Mouse (Mus musculus): ENCODE results near the gene Mafk.
"Not testable (repeated sequence)": the region's sequence is repeated elsewhere in the genome, so short reads cannot be mapped to it uniquely, and the experiment has no call there.

Gene Mafk

DNA sequence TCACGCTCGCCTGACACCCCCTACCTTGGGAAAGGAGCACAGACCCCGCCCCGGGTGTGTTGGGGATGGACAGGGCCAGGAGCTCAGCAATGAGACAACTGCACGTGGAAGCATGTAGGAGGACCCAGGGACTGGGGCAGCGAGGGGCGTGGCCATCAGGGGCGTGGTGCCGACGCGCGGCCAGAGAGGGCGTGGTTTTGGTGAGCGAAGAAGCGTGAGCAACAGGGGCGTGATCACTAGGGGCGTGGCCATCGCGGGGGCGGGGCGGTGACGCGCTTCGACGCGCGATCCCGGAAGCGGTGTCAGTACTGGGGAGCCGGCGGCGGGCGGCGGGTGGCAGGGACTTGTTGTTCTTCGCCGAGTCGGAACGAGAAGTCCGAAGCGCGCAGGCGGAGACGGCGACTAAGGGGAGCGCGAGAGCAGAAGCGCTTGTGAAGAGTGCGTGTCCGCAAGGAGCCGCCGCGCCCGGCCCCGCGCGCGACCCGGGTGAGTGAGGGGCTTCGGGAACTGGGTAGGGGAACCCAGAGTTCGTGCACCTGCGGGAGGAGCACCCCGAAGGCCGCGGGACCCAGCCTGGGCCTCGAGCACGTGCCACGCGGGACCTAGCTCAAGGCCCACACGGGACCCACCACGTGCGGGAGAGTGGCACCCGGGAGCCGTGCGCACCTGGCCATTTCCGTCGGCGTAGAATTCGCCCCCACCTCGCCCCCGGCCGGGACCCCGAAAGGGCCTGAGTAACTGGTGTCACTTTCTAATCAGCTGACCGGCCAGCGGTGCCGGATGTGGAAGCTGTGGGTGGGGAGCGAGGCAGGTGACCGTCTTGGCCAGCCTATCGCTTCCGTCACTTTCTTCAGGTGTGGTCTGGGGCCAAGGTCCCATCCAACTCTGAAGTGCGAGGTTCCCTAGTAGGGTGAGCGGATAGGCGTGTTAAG is at the start of gene Mafk:
Gene Mafk (plus strand): TSS at position 287 of the 932 bp plus-strand sequence.
- DNase-seq: peak; percentile 94

DNA sequence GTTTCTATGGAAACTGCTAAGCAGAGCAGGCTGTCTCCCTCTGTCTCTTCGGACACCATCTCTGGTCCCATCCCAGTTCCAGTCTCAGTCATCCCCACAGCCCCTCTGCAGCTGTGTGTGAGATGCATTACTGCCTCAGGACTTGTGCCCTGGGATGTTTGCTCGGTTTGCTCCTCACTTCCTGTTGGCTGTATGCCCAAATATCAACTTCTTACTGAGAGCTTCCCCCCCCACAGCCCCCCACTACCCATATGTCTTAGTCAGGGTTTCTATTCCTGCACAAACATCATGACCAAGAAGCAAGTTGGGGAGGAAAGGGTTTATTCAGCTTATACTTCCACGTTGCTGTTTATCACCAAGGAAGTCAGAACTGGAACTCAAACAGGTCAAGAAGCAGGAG is 48.7 kb upstream of the Mafk start:
- DNase-seq: not testable (repeated sequence)

DNA sequence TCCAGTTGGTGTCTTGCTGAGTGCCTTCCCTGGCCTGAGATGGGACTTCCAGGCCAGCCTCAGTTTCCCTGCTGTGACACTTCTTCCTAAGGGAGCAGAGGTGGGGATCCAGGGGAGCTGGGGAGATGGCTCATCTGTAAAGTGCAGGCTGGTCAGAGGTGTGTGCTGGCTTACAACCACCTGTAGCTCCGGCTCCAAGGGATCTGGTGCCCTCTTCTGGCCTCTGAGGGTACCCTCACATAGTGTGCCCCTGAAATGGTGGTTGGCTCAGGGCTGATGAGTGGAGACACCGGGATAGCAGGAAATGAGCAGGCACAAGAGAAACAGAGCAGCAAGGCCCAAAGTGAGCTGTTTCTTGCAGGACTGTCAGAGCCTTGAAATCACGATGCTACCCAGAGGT is 45.5 kb upstream of the Mafk start:
- peak; percentile 66 for DNase-seq

DNA sequence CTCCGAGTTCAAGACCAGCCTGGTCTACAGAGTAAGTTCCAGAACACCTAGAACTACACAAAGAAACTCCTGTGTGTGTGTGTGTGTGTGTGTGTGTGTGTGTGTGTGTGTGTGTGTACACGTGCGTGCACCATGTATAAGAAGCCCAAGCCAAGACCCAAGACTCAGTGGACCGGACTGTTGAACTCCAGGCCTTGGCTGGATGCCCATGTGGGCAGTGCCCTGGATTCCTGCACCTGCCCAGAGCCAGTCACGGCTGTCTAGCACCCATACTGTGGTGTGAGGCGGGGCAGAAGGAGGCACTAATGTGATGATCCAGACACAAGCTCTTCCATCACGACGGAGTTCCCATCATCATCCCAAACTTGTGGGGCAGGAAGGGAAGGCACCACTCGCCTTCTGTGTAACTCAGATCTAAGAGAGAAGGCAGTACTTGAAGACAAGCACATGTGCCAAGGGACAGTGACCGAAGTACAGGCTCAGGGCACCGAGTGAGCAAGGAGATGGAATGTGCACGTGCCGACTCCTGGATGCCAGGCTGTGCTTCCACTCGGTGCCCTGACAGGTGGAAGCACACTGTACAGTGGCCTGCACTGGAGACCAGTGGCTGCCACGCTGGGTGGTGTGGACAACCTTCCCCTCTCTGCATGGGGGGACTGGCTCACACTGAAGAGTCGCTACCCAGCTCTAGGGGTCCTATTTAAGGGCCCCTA is 41.7 kb upstream of the Mafk start:
- DNase-seq: peak; percentile 27

DNA sequence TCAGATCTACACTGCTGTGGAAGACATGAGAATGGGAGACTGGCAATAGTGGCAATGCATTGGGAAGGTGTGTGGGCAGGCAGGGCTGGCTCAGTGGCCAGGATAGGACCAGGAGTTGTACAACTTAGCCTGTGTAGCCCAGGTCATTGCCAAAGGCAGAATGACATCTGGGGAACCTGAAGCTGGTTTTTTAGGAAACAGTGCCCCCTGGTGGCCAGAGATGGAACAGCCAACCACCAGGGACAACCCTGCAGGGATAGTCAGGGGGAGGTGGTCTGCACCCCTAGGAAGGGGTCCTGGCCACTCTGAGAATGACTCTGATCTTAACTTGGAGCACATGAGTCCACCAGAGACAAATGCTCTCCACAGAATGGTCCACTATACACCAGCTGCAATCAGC is 40.8 kb upstream of the Mafk start:
- peak; percentile 73 for DNase-seq

DNA sequence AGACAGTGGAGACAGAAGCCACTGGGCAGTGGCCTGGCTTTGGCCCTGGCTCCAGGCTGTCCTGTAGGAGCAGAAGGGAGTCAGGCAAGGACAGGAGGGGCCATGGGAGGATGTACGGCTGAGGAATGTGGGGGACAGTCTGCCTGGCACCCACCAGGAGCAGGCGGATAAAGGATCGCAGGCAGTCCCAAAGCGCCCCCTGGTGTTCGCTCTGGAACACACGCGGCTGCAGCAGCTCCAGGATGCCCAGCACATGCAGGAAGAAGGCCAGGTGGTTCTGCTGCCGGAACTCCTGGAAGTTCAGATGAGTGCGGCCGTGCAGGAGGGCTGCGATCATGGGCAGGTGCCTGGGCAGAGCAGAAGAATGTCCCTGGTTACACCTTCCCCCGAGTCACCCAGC is 36.6 kb upstream of the Mafk start:
- DNase-seq: peak; percentile 66

DNA sequence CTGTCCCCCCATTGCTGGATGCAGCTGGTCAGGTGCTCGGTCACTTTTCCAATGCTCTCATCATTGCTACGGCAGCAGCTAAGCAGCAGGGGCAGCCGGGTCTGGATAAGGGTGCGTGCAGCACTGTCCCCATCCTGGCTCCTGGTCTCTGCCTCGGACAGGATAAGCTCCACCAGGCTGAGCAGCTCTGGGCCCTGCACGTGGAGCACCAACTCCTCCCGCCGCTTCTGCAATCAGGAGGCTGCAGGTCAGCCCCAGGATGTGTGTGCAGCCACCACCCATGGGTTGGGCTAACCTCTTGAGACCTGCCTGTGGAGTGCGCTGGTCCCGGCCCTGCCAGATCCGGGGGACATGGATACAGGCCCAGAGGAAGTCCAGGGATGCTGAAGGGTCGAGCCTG is 35.2 kb upstream of the Mafk start:
- no peak for DNase-seq

DNA sequence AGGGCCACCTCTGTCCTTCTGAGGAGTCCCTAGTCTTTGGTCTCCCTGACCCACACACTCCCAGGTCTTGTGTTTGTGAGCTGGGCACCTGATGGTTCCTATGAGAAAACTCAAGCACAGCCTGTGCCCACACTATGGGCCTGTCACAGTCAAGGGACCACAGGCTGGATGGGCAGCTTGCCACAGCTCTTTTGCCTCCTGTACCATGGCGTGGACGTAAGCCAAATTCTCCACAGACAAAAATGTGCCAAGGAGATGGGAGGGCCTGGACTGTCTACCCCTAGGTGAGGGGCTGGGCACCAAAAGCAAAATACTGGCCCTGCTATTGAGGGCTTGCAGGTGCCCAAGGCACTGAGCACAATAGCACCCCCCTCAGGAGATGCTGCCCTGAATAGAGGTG is 34.7 kb upstream of the Mafk start:
- no peak for DNase-seq

DNA sequence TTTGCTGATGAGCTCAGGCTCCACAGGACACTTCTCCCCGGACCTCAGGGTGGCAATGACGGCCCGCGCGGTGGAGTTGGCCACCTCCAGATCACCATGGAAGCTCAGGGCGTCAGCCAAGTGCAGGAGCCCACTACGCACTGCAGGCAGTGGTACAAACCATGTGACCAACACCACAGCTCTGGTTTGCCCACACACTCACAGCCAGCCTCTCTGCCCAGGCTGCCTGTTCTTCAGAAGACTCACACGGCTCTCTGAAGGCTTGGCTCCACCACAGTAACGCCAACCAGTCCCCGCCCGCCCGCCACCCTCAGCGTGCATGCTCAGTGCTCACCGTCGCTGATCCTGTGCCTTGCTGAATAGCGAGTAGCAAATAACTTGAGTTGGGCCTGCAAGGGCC is 33.2 kb upstream of the Mafk start:
- DNase-seq: no peak

DNA sequence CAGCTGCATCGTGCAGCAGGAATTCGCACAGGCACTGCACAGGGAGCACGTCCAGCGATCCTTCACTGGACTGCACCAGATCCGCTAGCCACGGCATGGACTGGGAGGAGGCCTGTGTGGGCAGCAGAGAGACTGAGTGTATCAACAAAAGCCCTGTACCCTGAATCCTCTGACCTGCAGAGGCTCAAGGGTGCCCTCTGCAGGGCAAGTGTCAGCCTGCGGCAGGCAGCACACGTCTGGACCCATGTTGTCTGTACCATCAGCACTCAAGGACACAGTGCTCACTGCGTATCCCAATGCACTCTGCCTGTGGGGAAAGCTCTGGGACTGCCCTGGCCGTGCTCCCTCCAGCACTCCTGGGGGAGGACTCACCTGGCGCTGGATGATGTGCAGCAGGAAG is 27.0 kb upstream of the Mafk start:
- DNase-seq: peak; percentile 43

DNA sequence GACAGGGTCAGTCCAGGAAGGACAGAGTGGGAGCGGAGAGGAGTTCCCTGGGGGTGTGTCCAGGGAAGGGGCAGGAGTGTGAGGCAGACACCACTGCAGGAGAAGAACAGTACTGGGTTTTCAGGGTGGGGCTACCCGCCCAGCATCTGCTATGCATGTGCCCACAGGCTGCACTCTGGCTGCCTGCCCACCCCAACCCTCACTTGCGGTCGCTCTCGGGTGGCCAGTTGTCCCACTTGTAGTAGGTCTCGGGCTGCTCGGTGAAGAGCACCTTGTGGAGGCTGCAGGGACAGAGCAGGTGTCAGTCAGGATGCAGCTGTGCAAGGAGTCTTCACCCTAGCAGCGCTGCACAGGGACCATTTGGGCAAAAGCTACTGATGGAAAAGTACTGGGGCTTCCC is 23.1 kb upstream of the Mafk start:
- no peak for DNase-seq

DNA sequence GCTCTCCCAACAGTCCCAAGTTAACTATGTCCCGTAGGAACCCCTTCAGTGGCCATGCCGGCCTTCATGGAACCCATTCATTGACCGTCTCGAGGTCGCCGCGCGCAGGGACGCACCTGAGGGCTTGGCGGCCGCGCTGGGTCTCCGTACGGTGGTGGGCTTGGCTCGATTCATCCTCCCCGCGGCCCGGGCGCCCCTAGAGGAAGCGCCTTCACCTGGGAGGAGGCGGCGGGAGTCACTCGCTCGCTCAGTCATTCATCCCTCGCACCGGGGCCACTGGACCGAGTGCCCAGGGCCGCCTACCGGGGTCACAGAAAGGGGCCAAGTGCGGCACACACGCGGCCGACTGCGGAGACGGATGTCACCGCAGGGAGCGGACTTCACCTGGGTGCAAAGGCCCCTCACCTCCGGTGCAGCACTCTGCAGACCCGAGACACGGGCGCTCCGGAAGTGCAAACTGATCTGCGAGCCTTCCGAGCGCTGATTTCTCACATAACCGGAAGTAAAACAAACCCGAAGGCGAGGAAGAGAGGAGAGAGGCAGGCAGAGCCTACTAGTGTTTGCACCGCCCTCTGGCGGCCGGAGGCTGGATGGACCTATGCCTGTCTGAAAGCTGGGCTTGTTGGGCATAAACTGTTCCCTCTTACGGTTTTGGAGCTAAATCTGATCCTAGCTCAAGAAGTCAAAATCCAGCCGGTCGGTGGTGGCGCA is 15.9 kb upstream of the Mafk start, which contains the start of gene Ints1:
Gene Ints1 (minus strand): TSS at position 459 of the 711 bp plus-strand sequence.
- DNase-seq: peak; percentile 97

DNA sequence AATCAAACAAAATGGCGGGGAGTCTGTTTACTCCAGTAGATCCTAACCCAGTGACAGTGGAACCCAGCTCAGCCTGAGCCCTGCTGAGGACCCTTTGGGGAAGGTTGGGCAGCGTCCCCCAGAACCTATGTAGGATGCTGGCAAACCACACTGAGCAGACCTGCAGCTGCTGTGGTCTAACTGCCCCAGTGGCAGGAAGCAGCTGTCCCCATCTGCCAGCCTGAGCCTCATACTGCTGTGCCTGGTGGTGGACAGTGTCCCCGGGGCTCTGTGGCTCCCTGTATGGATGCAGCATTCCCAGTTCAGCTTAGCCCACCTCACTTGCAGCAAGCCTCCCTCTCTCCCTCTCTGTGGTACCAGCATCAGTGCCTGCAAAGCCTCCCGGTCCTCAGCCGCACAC is 14.3 kb upstream of the Mafk start:
- no peak for DNase-seq

DNA sequence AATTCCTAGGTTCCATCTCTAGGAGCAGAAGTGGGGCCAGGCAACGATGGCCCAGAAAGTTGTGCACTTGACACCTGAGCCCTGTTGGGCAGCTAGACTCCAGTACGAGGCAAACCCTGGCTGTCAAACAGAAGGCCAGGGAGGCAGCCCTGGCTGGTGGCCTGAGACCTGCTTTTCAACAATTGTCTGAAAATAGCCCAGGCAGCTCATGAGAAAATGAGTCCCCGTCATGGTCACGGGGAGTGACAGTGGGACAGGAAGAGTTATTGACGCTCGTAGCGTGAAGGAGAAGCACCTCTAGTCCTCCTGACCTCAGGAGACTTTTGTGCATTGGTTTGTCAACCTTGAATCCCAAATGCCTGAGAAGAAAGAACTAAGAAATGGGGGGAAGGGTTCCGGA is 9.9 kb upstream of the Mafk start:
- DNase-seq: no peak

DNA sequence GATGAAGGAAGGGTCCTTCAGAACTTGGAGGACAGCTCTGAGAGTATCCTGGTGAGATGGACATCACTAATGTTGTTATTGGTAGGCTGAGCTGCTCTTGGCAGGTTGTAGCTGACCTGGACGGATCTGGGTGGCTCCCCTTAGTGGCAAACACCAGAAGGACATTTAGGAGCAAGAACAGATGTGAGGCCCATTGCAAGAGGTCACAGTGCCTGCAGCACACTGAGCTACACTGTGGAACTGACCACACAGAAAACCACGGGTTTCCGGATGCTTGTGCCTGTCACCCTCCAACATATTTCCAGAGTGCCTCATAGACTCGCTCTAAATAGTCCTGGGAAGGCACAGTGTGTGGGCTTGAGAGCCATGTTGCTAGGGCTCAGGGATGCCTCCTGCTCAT is 1.8 kb upstream of the Mafk start:
- DNase-seq: no peak

DNA sequence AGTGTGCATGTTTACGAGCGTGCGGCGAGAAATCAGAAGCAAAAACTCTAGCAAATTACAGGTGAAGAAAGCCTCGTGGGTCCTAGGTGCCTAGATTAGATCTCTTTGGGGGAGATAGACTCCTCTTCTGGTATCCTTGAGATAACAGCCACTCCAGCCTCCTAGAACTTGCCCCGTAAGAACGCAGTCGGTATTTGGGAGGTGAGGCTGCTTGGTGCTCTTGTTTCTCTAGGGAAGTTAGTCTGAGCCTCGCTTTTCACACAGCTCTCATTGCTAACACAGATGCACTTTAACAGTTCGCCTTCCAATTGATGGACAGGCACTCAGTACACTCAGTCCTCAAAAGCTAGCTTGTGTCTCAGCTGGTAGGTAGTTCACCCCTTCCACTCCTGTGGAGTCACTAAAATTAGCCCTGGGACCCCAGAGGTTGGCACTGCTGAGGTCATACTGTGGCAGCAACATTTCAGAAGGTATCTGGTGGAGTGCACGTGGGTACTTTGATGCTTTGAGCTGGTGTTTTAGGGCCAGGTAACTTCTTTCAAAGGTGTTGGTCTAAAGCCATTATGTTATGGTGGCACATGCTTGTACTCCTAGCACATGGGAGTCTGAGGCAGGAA is 954 bp downstream of the Mafk start:
- no peak for DNase-seq

DNA sequence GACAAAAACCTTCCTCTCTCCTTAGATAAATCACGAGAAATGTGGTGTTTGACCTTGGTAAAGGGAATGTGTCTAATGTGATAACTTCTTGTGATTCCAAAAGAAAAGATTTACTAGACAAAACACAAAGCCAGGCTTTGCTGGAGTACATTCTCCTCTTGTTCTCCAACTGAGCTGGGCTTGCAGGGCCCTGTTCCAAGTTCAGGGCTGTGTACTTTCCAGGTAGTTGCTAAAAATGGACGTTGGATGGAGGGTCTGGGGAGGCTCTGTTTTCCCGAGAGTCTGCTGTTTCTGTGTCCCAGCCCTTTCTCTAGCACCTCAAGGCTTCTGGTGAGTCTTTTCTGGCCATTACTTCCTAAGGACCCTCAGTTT is 1.6 kb downstream of the Mafk start:
- no peak for DNase-seq

DNA sequence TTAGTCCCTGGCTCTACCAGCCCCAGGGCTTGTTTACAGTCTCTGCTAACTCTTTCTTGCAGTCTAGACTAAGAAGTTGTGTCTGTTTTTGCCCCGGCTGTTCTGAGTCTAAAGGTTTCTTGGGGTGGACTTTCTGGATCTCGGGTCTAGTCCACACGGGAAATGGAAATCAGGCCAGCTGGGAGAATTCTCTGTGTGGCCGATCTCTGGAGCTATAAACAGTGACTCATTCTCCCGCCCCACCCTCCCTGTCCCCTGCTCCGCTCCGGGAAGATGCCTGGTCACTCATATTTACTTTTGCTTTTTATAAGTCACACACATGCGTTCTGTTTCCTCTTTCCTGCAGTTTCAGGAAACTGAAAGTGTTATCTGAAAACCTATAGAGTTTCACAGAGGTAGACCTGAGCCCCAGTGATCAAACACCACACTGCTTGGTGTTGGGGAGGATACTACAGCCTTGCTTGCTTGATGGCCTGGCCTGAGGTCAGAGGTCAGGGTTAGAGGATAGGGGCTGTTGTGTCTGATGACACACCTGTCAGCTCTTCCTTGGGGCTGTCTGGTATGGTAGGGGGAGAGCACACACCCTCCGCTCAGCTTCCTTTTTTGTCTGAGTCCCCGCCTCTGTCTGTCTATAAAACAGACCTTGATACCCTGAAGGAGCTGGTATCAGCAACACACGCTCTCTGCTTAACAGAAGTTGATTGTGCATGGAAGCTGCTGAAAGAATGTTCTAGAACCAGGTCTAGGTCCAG is 2.2 kb downstream of the Mafk start:
- no peak for DNase-seq

DNA sequence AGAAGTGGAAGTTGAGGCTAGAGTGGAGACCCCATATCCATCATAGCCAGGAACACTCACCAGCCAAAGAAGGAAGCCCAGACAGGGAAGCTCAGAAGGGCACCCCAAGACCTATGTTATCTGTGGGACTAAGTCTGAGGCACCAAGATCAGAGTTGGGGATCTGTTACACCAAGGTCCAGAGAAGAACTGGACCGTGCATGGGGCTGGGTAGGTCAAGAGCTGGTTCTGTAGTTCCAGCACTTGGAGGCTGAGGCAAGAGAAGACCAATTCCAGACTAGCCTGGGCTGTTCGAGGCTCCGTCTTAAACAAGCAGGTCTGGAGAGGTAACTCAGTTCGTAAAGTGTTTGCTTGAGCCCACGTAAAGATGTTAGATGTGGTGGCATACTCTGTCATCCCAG is 2.8 kb downstream of the Mafk start:
- DNase-seq: no peak

DNA sequence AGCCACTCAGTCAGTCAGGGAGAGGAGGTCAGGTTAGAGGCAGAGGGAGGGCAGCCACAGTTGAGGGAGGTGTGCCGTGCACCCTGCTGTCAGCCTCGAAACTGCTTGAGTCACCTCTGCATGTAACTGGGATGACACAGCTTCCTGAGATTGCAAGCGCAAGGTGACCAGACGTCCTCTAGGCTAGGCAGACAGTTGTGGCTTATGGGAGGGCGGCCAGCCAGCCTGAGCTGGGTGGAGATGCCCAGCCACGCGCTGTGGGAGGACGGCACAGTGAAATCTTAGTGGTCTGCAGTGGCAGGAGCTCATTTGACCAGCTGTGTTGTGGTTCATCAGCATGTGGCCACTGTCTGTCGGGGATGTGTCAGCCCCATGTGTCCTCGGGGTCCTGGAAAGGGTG is 3.6 kb downstream of the Mafk start:
- DNase-seq: no peak

DNA sequence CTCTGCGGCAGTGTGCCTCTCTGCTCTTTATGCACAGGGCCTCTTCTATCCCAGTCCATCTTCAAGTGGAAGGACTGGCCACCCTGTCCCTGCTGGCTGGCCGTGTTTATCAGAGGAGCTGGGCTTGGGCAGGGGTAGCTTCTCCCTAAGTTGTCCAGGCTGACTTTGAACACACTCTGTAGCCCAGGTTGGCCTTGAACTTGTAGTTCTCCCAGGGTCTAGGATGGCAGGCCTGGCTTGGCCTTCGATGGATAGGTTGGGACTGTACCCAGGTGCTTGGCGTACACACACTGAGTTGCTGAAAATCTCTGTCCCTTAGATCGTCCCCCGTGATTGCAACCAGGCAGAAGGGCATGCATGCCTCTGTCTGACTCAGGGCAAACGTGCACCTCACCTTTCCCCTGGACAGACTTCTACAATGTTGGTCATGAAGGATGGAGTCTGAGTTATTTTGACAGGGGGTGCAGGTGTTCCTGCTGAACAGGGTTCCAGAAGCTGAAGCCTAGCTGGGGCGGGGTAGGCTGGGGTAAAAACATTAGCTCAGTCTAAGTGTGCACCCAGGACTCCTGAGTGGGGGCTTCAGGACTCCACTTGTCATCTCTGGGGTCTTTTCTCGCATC is 4.8 kb downstream of the Mafk start:
- DNase-seq: no peak

DNA sequence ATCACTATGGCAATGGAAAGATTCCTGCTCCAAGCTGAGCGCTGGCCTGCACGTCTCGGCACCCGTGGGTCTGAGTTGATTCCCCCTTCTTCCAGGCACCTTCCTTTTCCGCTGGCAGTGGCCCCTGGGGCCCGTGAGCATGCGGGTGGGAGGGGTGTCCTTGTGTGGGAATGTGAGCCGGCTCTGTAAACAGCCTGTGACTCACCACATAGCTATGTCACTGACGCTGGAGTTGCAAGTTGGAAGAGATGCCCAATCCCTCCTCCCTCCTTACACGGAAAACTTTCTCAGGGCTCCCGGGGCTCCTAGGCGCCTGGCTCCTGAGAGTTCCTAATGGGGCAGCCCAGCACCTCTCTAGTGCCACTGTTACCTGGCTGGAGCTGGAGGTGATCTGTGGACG is 5.6 kb downstream of the Mafk start:
- peak; percentile 79 for DNase-seq
